Mouse (Mus musculus) heart, postnatal 0 days (tissue): ENCODE measurements around the gene Adamtsl2.

Experiments used
- CTCF ChIP-seq: IDR thresholded peaks from 2 replicates; pipeline ENCODE4 v1.5.1; 2016; ENCODE audit warnings: antibody characterized with exemption, control low read depth, low read depth
- EP300 ChIP-seq: IDR thresholded peaks from 2 replicates; pipeline ENCODE4 v1.6.1; 2016; ENCODE audit warnings: antibody characterized with exemption, low read depth

DNA sequence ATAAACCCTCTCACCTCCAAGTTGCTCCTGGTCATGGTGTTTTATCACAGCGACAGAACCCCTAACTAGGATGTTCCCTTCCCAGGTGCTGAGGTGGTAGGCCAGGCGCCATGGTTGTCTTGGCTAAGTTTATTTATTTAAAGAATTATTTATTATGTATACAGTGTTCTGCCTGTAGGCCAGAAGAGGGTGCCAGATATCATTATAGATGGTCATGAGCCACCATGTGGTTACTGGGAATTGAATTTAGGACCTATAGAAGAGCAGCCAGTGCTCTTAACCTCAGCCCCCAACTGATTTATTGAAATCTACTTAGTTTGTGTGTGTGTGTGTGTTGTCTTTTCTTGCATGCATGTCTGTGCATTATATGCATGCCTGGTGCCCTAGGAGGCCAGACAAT, 46.8 kb upstream of the Adamtsl2 start:
- TF ChIP-seq CTCF (no peak), EP300 (no peak)
